ENCODE assay signal across 8 mouse cellular contexts in the genomic region with DNA sequence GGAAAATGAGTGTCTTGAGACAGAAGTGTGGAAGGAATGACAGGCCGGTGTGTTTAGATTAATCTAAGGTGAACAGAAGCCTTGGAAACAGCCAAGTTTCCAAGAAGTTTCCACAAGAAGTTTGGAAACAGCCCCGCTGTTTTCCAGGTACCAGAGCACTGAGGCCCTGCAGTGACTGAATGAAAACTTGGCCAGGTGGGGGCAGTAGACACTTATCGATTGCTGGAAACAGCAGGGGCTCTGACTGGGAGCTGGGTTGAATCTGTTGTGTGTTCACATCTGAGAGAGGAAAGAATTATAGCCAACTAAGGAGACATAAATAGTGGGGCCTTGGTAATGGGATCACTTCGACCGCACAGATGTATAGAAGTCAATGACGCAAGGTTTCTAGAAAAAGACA. TPM values are rescaled to one million over a fixed set of nuclear protein-coding genes. Genes with fewer than 3 reads are reported as not detected.
A peak's percentile ranks its signal among the peaks of the same experiment; 100 is the strongest.
DNase-seq lines count a peak whose midpoint lies in the region.

No protein-coding gene starts in this region.

- peak; percentile 4 for DNase-seq in cerebellum, adult 9-11 months
- DNase-seq in cerebellum, adult 8-10 months, result no peak
- DNase-seq in left cerebral cortex, adult 11 months (ENCODE audit: low spot score), result peak; percentile 16
- no peak for DNase-seq in left cerebral cortex, postnatal 25 days (ENCODE audit: low spot score in 2 of 2)
- peak; percentile 70 for DNase-seq in ZHBTc4 (ENCODE audit: low read depth, low spot score)
- DNase-seq in kidney, adult 9 months, result peak; percentile 31
- peak; percentile 15 for DNase-seq in right cerebral cortex, postnatal 4 days
- DNase-seq in spleen, adult 12 weeks (ENCODE audit: low spot score), result no peak

- intact Hi-C loops in left cerebral cortex, postnatal 25 days (cut with DNase I), result no loop called here

RNA-seq across cellular contexts. Expression of gene Sdhaf3, which starts 13.0 kb away (rescaled TPM):
- 1 to 10 TPM; 6.0 to 6.2 TPM for total RNA-seq in left cerebral cortex, postnatal 25 days (2021)

Comparison
In these comparisons a context has a peak if more than half of its experiments do, and no peak if none do; other contexts are left out.
1. DNase-seq: peak in cerebellum, adult 9-11 months (single experiment), left cerebral cortex, adult 11 months (single experiment), ZHBTc4 (single experiment), kidney, adult 9 months (single experiment) and right cerebral cortex, postnatal 4 days (single experiment); none in cerebellum, adult 8-10 months (single experiment), left cerebral cortex, postnatal 25 days (0 of 2) and spleen, adult 12 weeks (single experiment).